Mouse (Mus musculus) A20 (cell line): Measurements from ENCODE around the gene Rhbdf1.

Experiments used
- DNase-seq: peaks from one replicate; pipeline ENCODE4 v3.0.0-alpha.2; 2011; ENCODE audit warnings: low read depth, low spot score

The Rhbdf1 gene

DNA sequence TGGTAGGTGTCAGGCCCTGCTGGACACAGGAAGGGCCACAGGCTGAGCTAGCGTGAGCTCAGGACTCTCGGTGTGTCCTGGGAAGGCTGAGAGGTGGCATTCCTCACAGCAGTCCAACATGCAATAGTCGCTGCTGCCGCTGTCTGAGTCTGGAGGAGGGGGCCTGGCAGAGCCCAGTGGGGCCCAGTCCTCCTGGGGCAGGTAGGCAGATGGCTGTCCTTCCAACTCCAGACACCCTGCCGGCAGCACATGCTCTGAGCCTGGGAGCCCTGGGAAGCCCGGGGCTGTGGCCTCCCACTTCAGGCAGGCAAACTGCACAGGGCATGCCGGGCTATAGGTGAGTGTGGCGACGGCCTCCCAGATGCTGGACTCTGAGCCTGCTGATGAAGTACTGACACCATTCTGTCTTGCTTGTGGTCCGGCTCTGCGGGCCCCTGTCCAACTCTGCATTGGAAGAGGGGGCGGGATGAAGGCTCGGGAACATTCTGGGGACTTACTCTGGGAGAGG is 31.4 kb downstream of the Rhbdf1 start:
- no peak for DNase-seq

- no peak for DNase-seq
Measured at GRCm38 (mm10) chr11:32190119-32190518, 32.0 kb downstream of the Rhbdf1 start.

GRCm38 (mm10) chr11:32189434-32189833 is 32.7 kb downstream of the Rhbdf1 start:
- DNase-seq = no peak

GRCm38 (mm10) chr11:32188881-32189280 is 33.2 kb downstream of the Rhbdf1 start:
- DNase-seq = no peak

DNA sequence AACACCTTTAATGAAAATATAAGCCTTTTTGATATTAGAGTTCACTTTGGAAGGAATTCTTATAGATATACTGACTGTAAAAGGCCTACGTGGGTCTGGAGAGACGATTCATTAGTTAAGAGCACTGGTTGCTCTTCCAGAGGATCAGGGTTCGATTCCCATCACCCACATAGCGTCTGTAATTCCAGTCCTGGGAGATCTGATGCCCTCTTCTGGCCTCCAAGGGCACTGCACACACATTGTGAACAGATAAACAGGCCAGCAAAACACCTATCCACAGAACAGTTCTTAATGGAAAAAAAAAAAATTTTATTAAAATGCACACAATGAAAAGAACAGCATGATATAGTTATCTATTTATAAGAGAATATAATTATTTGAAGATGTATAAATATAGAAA is 34.8 kb downstream of the Rhbdf1 start:
- peak; percentile 38 for DNase-seq

DNA sequence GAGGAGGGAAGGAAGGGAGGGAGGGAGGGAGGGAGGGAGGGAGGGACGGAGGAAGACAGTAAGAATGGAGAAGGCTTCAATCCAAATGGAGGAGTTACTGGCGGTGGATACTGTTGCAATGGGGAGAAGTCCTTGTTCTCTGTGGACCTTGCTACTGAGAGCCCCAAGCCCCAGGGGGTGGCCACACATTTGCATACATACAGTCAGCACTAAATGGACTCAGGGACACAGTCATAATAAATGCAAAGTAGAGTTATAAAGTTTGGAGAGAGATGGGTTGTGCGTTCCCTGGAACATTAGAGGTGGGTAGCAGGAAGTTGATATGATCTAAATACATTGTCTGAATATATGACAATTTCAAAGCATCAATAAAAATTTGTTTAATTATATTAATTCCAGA is 36.1 kb downstream of the Rhbdf1 start:
- no peak for DNase-seq

GRCm38 (mm10) chr11:32184469-32184868 is 37.6 kb downstream of the Rhbdf1 start:
- DNase-seq = no peak

DNA sequence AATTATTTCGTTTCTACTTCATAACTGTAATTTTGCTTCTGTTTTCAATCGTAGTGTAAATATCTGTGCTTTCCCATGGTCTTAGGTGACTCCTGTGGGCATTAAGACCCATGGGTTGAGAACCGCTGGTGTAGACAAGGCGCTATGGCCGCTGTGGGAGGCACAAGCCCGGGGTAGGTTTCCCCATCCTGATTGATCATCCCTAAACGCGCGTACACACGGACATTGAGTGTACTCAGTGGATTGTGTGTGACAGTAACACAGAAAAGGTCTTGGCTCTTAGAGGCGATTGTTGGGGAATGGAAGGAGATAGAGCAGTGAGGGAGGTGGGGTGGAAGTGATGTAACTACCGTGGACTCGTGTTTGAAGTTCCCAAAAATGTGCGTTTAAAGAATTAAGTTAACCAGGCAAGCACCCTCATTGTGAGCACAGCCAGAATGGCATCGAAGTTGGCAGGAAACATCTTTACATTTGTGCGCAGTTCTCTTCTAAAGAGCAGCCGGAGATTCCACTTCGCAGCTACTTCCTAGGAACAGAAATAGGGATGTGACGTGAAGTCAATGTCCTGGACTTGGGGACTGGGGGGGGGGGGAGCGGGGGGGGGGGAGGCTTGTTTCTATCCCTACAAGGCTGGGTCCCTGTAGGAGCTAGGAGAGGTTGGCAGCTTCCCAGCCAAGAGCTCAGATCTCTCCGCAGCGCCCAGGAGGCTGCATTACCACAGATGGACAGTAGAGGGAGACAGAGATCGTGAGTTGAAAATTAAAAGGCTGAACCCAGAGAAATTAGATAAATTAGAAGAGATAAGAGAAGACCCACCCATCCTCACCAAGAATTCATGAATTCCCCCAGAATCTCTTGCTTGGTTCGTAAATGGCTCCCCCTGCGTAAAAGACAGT is 39.9 kb downstream of the Rhbdf1 start:
- peak; percentile 75 for DNase-seq

GRCm38 (mm10) chr11:32181246-32181645 is 40.9 kb downstream of the Rhbdf1 start:
- no peak for DNase-seq

GRCm38 (mm10) chr11:32178506-32178905 is 43.6 kb downstream of the Rhbdf1 start:
- no peak for DNase-seq

DNA sequence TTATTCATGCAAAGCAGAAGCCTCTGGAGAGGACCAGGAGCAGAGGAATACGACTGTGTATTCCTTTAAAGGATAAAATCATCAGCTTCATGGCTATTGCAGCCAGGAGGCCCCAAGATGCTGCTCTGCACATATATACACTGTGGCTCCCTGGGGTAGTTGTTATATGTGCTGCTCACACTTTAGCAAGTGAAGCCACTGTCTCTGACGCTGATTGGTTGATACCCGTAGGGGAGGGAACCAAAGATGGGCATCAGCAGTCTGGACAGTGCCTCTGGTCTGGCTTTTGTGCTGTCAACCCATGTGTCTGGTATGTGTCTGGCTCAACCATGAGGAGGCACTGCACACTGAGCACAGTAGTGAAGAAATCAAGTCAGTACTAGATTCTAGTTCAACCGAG is 55.4 kb downstream of the Rhbdf1 start:
- no peak for DNase-seq

DNA sequence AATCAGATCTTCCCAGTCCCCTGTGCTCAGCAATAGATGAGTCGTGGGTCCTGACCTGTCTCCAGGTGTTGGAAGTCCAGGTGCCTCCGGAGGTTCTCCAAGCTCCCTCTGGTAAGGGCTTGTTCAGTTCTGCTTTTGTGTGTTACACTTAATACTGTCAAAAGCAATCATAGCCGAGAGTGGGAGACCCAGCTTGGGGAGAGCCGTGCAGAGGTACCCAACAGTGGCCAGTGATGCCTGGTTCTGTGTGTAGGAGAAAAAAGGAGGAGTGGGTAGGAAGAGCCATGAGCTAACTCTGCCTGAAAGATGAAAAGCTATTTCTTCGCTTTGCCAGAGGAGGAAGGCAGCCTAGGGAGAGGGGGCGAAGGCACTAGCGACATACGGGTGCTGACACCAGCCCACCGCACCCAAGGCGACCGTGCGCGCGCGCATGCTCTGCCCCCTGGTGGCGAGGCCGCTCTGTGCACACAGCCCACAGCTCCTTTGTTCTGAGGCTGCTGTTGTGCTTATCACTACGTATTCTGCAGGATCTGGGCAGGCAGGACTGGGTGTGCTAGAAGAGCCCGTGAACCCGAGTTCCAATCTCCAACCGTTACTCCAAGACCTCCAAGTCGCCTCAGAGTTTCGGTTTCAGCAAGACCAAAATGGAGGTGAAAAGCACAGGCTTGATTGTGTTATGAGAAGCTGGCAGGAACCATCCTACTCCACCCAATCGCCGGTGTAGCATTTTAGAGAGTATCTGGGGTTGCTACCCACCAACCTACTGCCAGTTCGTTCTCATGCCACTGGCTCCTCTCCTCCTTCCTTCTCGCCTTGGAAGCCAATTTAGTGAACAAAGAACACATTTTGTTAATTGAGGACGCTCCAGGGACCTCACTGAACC is 59.9 kb downstream of the Rhbdf1 start:
- DNase-seq = peak; percentile 66

GRCm38 (mm10) chr11:32161500-32161899 is 60.6 kb downstream of the Rhbdf1 start:
- DNase-seq = peak; percentile 15

- no peak for DNase-seq
Measured at GRCm38 (mm10) chr11:32160341-32160740, 61.8 kb downstream of the Rhbdf1 start.
